Mouse (Mus musculus) cerebellum, adult 9-11 months (tissue): ENCODE measurements around the gene Itpa.

ENCODE experiments used
- DNase-seq: peaks from one replicate; pipeline ENCODE4 v3.0.0; 2022

Itpa gene

GRCm38 (mm10) chr2:130657541-130657940 is 9.9 kb upstream of the Itpa start:
- no peak for DNase-seq

GRCm38 (mm10) chr2:130658530-130658929 is 8.9 kb upstream of the Itpa start:
- no peak for DNase-seq

- peak; percentile 30 for DNase-seq
These were observed 4.1 kb upstream of the Itpa start for GRCm38 (mm10) chr2:130663342-130663741.

- peak; percentile 97 for DNase-seq
These were observed 3.2 kb upstream of the Itpa start, which contains the start of gene Ddrgk1 for GRCm38 (mm10) chr2:130664102-130664701. Gene Ddrgk1, minus strand, starts transcription at chr2:130664659.

GRCm38 (mm10) chr2:130677211-130677610 is 9.8 kb downstream of the Itpa start:
- no peak for DNase-seq

GRCm38 (mm10) chr2:130679154-130679553 is 11.7 kb downstream of the Itpa start:
- DNase-seq: no peak

GRCm38 (mm10) chr2:130679899-130680298 is 12.5 kb downstream of the Itpa start:
- DNase-seq: no peak

GRCm38 (mm10) chr2:130681531-130681930 is 14.1 kb downstream of the Itpa start:
- no peak for DNase-seq

- DNase-seq: no peak
These were observed 18.0 kb downstream of the Itpa start for GRCm38 (mm10) chr2:130685426-130685825.

- no peak for DNase-seq
These were observed 21.6 kb downstream of the Itpa start for GRCm38 (mm10) chr2:130689011-130689410.

- no peak for DNase-seq
These were observed 26.2 kb downstream of the Itpa start for GRCm38 (mm10) chr2:130693563-130693962.

GRCm38 (mm10) chr2:130696700-130697152 is 29.3 kb downstream of the Itpa start:
- DNase-seq: no peak

- DNase-seq: no peak
These were observed 29.9 kb downstream of the Itpa start, which contains the start of gene Slc4a11 for GRCm38 (mm10) chr2:130697153-130697810. Gene Slc4a11, minus strand, starts transcription at chr2:130697519.

GRCm38 (mm10) chr2:130697821-130698266 is 30.4 kb downstream of the Itpa start:
- no peak for DNase-seq

- DNase-seq: no peak
These were observed 36.9 kb downstream of the Itpa start for GRCm38 (mm10) chr2:130704040-130705001.

- no peak for DNase-seq
These were observed 37.8 kb downstream of the Itpa start for GRCm38 (mm10) chr2:130705178-130705577.

- DNase-seq: no peak
These were observed 39.2 kb downstream of the Itpa start for GRCm38 (mm10) chr2:130706602-130707001.

GRCm38 (mm10) chr2:130707057-130707456 is 39.6 kb downstream of the Itpa start:
- DNase-seq: no peak

- DNase-seq: no peak
These were observed 50.5 kb downstream of the Itpa start for GRCm38 (mm10) chr2:130717951-130718350.

- peak; percentile 73 for DNase-seq
These were observed 57.0 kb downstream of the Itpa start for GRCm38 (mm10) chr2:130724369-130724768.

GRCm38 (mm10) chr2:130727752-130728151 is 60.3 kb downstream of the Itpa start:
- no peak for DNase-seq

- no peak for DNase-seq
These were observed 61.6 kb downstream of the Itpa start for GRCm38 (mm10) chr2:130728906-130729585.

GRCm38 (mm10) chr2:130730746-130731145 is 63.3 kb downstream of the Itpa start:
- no peak for DNase-seq
